Mouse (Mus musculus): Measurements from ENCODE around the gene Dlg5. TPM values are rescaled to one million over a fixed set of nuclear protein-coding genes. Genes with fewer than 3 reads are reported as not detected.

Gene Dlg5
- polyA plus RNA-seq, 1 experiment from 2014 or later, result 32.6 TPM

Small RNAs within 50 kb of the gene (microRNA-seq; reads per million reads assigned to microRNA genes)
- gene Mir7210, result not detected

Other genes with a start within 250 kb of the Dlg5 start
- gene Kcnma1, start 231.4 kb downstream of the Dlg5 start, polyA plus RNA-seq (2016; fragmentation: Nextera tagmentation; extraction: Ambion mirVana), result 0.13 and 0.86 TPM in 2 replicates
- not detected in 2 replicates for gene E330034G19Rik, start 47.3 kb upstream of the Dlg5 start, polyA plus RNA-seq (2016; fragmentation: Nextera tagmentation; extraction: Ambion mirVana)
- 21.8 and 25.1 TPM in 2 replicates for gene Polr3a, start 241.1 kb upstream of the Dlg5 start, polyA plus RNA-seq (2016; fragmentation: Nextera tagmentation; extraction: Ambion mirVana)
- gene Rps24, start 241.2 kb upstream of the Dlg5 start, polyA plus RNA-seq (2016; fragmentation: Nextera tagmentation; extraction: Ambion mirVana), result 1,041 and 1,257 TPM in 2 replicates

Data from limb, embryonic 10.5 days (tissue).